Comparison of ENCODE assay signal across 9 mouse cellular contexts in the genomic region with DNA sequence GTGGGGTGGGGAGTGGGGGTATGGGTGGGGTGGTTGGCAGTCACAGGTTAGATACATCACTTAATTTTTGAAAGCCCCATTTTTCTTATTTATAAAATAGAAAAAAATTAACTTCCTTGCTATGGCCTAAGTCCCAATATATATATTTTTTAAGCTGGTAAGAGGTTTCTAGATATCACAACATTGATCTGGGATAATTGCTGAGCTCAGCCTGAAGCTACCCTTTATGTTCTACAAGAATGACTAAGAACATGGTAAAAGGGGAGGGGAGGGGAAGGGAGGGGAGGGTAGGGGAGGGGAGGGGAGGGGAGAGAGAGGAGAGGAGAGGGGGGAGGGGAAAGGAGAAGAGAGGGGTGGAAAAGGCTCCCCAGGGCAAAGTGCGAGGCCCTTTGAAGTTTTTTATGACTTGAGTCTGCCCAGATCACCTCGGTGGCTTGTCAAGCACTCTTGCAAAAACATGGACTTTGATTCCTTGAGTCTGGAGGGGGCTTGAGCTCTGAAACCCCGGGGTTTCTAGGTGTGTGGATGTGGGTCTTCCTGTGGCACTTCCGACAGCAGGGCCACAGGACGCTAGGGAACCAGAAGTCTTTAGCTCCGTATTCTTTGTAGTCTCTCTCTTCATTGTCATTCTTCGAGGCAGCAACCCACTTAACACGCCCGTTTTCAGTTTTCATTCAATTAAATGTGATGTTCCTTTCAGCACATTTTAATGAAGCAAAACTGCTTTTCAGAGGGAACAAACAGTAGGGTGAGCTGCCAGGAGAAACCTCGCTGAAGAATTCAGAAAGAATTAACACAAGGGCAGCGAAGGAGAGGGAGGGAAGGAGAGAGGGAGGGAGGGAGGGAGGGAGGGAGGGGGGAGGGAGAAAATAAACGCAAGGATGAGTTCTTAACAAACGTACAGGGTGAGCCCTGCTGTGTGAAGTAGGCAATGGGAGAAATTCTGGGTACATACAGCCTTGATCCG. TPM values are rescaled to one million over a fixed set of nuclear protein-coding genes. Genes with fewer than 3 reads are reported as not detected.
DNase-seq lines count a peak whose midpoint lies in the region; ATAC-seq and TF ChIP-seq lines count a peak whose summit lies in the region.
"Had no signal": no experiment of that assay in that cellular context is flagged by ENCODE, and none has a peak within 500 bp of the region (broad histone marks: within the 10 kb centered on the region; RNA-seq: fewer than 3 reads in every experiment).

No protein-coding gene starts in this region.

- H3K4me2 ChIP-seq in forebrain, embryonic 13.5 days, result peak overlapping the region; percentile 52
- peak overlapping the region; percentile 48 for H3K4me2 ChIP-seq in kidney, embryonic 15.5 days
- H3K4me2 ChIP-seq in midbrain, embryonic 16.5 days (ENCODE audit: low read length), result peak overlapping the region; percentile 42

- H3K27ac ChIP-seq in thymus, adult 2 months (ENCODE audit: control insufficient read depth, insufficient read depth, low read length), result no peak overlapping the region; the same call in 1 of the 2 replicates
- no peak overlapping the region for H3K27ac ChIP-seq in forebrain, embryonic 13.5 days
- H3K27ac ChIP-seq in kidney, embryonic 15.5 days, result peak overlapping the region; percentile 46
- H3K27ac ChIP-seq in midbrain, embryonic 16.5 days (ENCODE audit: low read length), result no peak overlapping the region

- 11% methylated on average over 14 of the region's 14 CpGs for WGBS in thymus, adult 2 months
- 2% methylated on average over 14 of the region's 14 CpGs for WGBS in forebrain, embryonic 13.5 days
- WGBS in kidney, embryonic 15.5 days, result 9% methylated on average over 14 of the region's 14 CpGs
- WGBS in midbrain, embryonic 16.5 days, result 2% methylated on average over 14 of the region's 14 CpGs

- peak; percentile 83 for ATAC-seq in forebrain, embryonic 13.5 days
- ATAC-seq in kidney, embryonic 15.5 days (replicated peaks; ENCODE audit: low FRiP score), result peak; percentile 49
- ATAC-seq in midbrain, embryonic 16.5 days, result peak; percentile 70

- no peak for TF ChIP-seq CTCF in thymus, adult 2 months (IDR thresholded peaks at IDR 0.05; ENCODE audit: borderline replicate concordance, control insufficient read depth, extremely low read depth, insufficient read depth, low read length, poor library complexity)

- H3K36me3 ChIP-seq in thymus, adult 2 months (ENCODE audit: control insufficient read depth, insufficient read depth, low read length), result no peaks in the 10 kb centered on the region
- H3K36me3 ChIP-seq in forebrain, embryonic 13.5 days (ENCODE audit: poor library complexity, severe bottlenecking), result no peaks in the 10 kb centered on the region
- no peaks in the 10 kb centered on the region for H3K36me3 ChIP-seq in kidney, embryonic 15.5 days
- no peaks in the 10 kb centered on the region for H3K36me3 ChIP-seq in midbrain, embryonic 16.5 days (ENCODE audit: control insufficient read depth, insufficient read depth, low read length)

- H3K9me3 ChIP-seq in forebrain, embryonic 13.5 days (replicated peaks), result no peaks in the 10 kb centered on the region
- no peaks in the 10 kb centered on the region for H3K9me3 ChIP-seq in kidney, embryonic 15.5 days (replicated peaks)
- no peaks in the 10 kb centered on the region for H3K9me3 ChIP-seq in midbrain, embryonic 16.5 days (replicated peaks; ENCODE audit: control insufficient read depth, low read length, poor library complexity, severe bottlenecking)

- H3K27me3 ChIP-seq in thymus, adult 2 months (ENCODE audit: control insufficient read depth, insufficient read depth, low read length), result no peaks in the 10 kb centered on the region
- H3K27me3 ChIP-seq in forebrain, embryonic 13.5 days, result no peaks in the 10 kb centered on the region
- H3K27me3 ChIP-seq in kidney, embryonic 15.5 days, result no peaks in the 10 kb centered on the region
- H3K27me3 ChIP-seq in midbrain, embryonic 16.5 days (ENCODE audit: control insufficient read depth, insufficient read depth, low read depth, low read length), result no peaks in the 10 kb centered on the region

- peak; percentile 5 for DNase-seq in thymus, adult 2 months
- no peak for DNase-seq in thymus, adult 18-20 months
- no peak for DNase-seq in right cerebral cortex, postnatal 36 days (ENCODE audit: low spot score in 2 of 2)
- no peak for DNase-seq in urinary bladder, postnatal 10 days (ENCODE audit: low spot score)
- no peak for DNase-seq in spleen, postnatal 14 days (ENCODE audit: low spot score in 2 of 2)

- no peak for TF ChIP-seq POLR2A in thymus, adult 2 months (IDR thresholded peaks at IDR 0.05; ENCODE audit: control insufficient read depth, extremely low read depth, insufficient read depth, low read length, poor library complexity)

- H3K4me3 ChIP-seq in thymus, adult 2 months (ENCODE audit: control insufficient read depth, insufficient read depth, low read length), result peak overlapping the region; percentile 20; the same call in 1 of the 2 replicates
- peak overlapping the region; percentile 17; the same call in 1 of the 2 replicates for H3K4me3 ChIP-seq in forebrain, embryonic 13.5 days
- H3K4me3 ChIP-seq in kidney, embryonic 15.5 days (replicated peaks), result peak overlapping the region; percentile 10; the same call in 1 of the 2 replicates
- no peak overlapping the region for H3K4me3 ChIP-seq in midbrain, embryonic 16.5 days (ENCODE audit: low read depth, low read length)
- H3K4me3 ChIP-seq: myocyte had no signal

- no peak overlapping the region for H3K9ac ChIP-seq in forebrain, embryonic 13.5 days
- H3K9ac ChIP-seq in kidney, embryonic 15.5 days, result no peak overlapping the region
- H3K9ac ChIP-seq in midbrain, embryonic 16.5 days (ENCODE audit: low read depth, low read length), result no peak overlapping the region

- peaks cover 10% of the 10 kb centered on the region for H3K4me1 ChIP-seq in thymus, adult 2 months (replicated peaks; ENCODE audit: control insufficient read depth, insufficient read depth, low read length)
- H3K4me1 ChIP-seq in forebrain, embryonic 13.5 days, result peaks cover 10% of the 10 kb centered on the region
- peaks cover 17% of the 10 kb centered on the region for H3K4me1 ChIP-seq in kidney, embryonic 15.5 days
- H3K4me1 ChIP-seq in midbrain, embryonic 16.5 days (ENCODE audit: control insufficient read depth, insufficient read depth, low read length), result peaks cover 9% of the 10 kb centered on the region

RNA-seq across cellular contexts. Expression of a gene that starts 33.1 kb away (rescaled TPM):
- 21.7 and 27.5 TPM in 2 replicates for polyA plus RNA-seq in thymus, adult 2 months (2012; rRNA removed)
- 7.6 and 9.3 TPM in 2 replicates for polyA plus RNA-seq in forebrain, embryonic 13.5 days (2015; fragmentation: Nextera tagmentation; extraction: Ambion mirVana)
- 10.1 and 10.2 TPM in 2 replicates for polyA plus RNA-seq in kidney, embryonic 15.5 days (2015; fragmentation: Nextera tagmentation; extraction: Ambion mirVana)
- 8.3 and 9.5 TPM in 2 replicates for polyA plus RNA-seq in midbrain, embryonic 16.5 days (2015; fragmentation: Nextera tagmentation; extraction: Ambion mirVana)
